Mouse (Mus musculus): ENCODE measurements around the gene Hapln3.

The Hapln3 gene

GRCm38 (mm10) chr7:79068231-79068630 lies 62.6 kb downstream of the Hapln3 start:
- DNase-seq, result no peak

GRCm38 (mm10) chr7:79067466-79067865 lies 63.4 kb downstream of the Hapln3 start:
- DNase-seq, result no peak

Data from thymus, postnatal 36 days (tissue).